Mouse (Mus musculus): ENCODE measurements around the gene Gabarap. TPM values are rescaled to one million over a fixed set of nuclear protein-coding genes. Genes with fewer than 3 reads are reported as not detected.

Gabarap gene
- total and polyA plus RNA-seq, 3 experiments: 132 to 241 TPM; not detected in 1

Other genes with a start within 250 kb of the Gabarap start
Only the 30 nearest of the 39 such genes appear.
- gene Chrnb1, start 195.2 kb upstream of the Gabarap start, total RNA-seq (2012; rRNA removed): 0.31 and 0.33 TPM in 2 replicates
- gene Chrnb1, start 195.2 kb upstream of the Gabarap start, polyA plus RNA-seq (2012; ENCODE audit: insufficient read depth in 1 of 2, insufficient read length in 2 of 2, low read depth in 1 of 2, low replicate concordance in 2 of 2, missing spikeins in 1 of 2): 1 to 10 TPM in 1 of 2 experiments, not detected in 1; 1.6 TPM
- 4.8 and 5.1 TPM in 2 replicates for gene Fgf11, start 189.3 kb upstream of the Gabarap start, total RNA-seq (2012; rRNA removed)
- gene Fgf11, start 189.3 kb upstream of the Gabarap start, polyA plus RNA-seq (2012; ENCODE audit: insufficient read depth in 1 of 2, insufficient read length in 2 of 2, low read depth in 1 of 2, low replicate concordance in 2 of 2, missing spikeins in 1 of 2): 10 to 100 TPM in 1 of 2 experiments, not detected in 1; 26.8 TPM
- 0.29 and 0.31 TPM in 2 replicates for gene Tmem102, start 185.5 kb upstream of the Gabarap start, total RNA-seq (2012; rRNA removed)
- 1 to 10 TPM in 1 of 2 experiments, not detected in 1; 2.4 TPM for gene Tmem102, start 185.5 kb upstream of the Gabarap start, polyA plus RNA-seq (2012; ENCODE audit: insufficient read depth in 1 of 2, insufficient read length in 2 of 2, low read depth in 1 of 2, low replicate concordance in 2 of 2, missing spikeins in 1 of 2)
- gene Gm39566, start 175.8 kb upstream of the Gabarap start, total RNA-seq (2012; rRNA removed): 0.04 TPM in 1 of 2 replicates, not detected in the other
- not detected for gene Gm39566, start 175.8 kb upstream of the Gabarap start, polyA plus RNA-seq (2012; ENCODE audit: insufficient read depth in 1 of 2, insufficient read length in 2 of 2, low read depth in 1 of 2, low replicate concordance in 2 of 2, missing spikeins in 1 of 2)
- not detected in 2 replicates for gene Spem2, start 172.7 kb upstream of the Gabarap start, total RNA-seq (2012; rRNA removed)
- not detected for gene Spem2, start 172.7 kb upstream of the Gabarap start, polyA plus RNA-seq (2012; ENCODE audit: insufficient read depth in 1 of 2, insufficient read length in 2 of 2, low read depth in 1 of 2, low replicate concordance in 2 of 2, missing spikeins in 1 of 2)
- gene Spem1, start 169.0 kb upstream of the Gabarap start, total RNA-seq (2012; rRNA removed): 0.19 TPM in 1 of 2 replicates, not detected in the other
- gene Spem1, start 169.0 kb upstream of the Gabarap start, polyA plus RNA-seq (2012; ENCODE audit: insufficient read depth in 1 of 2, insufficient read length in 2 of 2, low read depth in 1 of 2, low replicate concordance in 2 of 2, missing spikeins in 1 of 2): under 1 TPM in 1 of 2 experiments, not detected in 1; 0.15 TPM
- 20.3 and 20.9 TPM in 2 replicates for gene Nlgn2, start 153.4 kb upstream of the Gabarap start, total RNA-seq (2012; rRNA removed)
- 10 to 100 TPM; 29.8 to 43.3 TPM for gene Nlgn2, start 153.4 kb upstream of the Gabarap start, polyA plus RNA-seq (2012; ENCODE audit: insufficient read depth in 1 of 2, insufficient read length in 2 of 2, low read depth in 1 of 2, low replicate concordance in 2 of 2, missing spikeins in 1 of 2)
- gene Tmem256, start 152.6 kb upstream of the Gabarap start, total RNA-seq (2012; rRNA removed): 176 and 190 TPM in 2 replicates
- 100 to 1,000 TPM in 1 of 2 experiments, not detected in 1; 181 TPM for gene Tmem256, start 152.6 kb upstream of the Gabarap start, polyA plus RNA-seq (2012; ENCODE audit: insufficient read depth in 1 of 2, insufficient read length in 2 of 2, low read depth in 1 of 2, low replicate concordance in 2 of 2, missing spikeins in 1 of 2)
- 3.8 and 4.6 TPM in 2 replicates for gene Plscr3, start 144.8 kb upstream of the Gabarap start, total RNA-seq (2012; rRNA removed)
- 10 to 100 TPM in 1 of 2 experiments, not detected in 1; 26.0 TPM for gene Plscr3, start 144.8 kb upstream of the Gabarap start, polyA plus RNA-seq (2012; ENCODE audit: insufficient read depth in 1 of 2, insufficient read length in 2 of 2, low read depth in 1 of 2, low replicate concordance in 2 of 2, missing spikeins in 1 of 2)
- gene Tnk1, start 132.4 kb upstream of the Gabarap start, total RNA-seq (2012; rRNA removed): 0.13 and 0.35 TPM in 2 replicates
- gene Tnk1, start 132.4 kb upstream of the Gabarap start, polyA plus RNA-seq (2012; ENCODE audit: insufficient read depth in 1 of 2, insufficient read length in 2 of 2, low read depth in 1 of 2, low replicate concordance in 2 of 2, missing spikeins in 1 of 2): under 1 TPM in 1 of 2 experiments, not detected in 1; 0.25 TPM
- gene Tmem95, start 113.1 kb upstream of the Gabarap start, total RNA-seq (2012; rRNA removed): not detected in 2 replicates
- gene Tmem95, start 113.1 kb upstream of the Gabarap start, polyA plus RNA-seq (2012; ENCODE audit: insufficient read depth in 1 of 2, insufficient read length in 2 of 2, low read depth in 1 of 2, low replicate concordance in 2 of 2, missing spikeins in 1 of 2): not detected
- 0.19 and 0.26 TPM in 2 replicates for gene Kctd11, start 109.7 kb upstream of the Gabarap start, total RNA-seq (2012; rRNA removed)
- gene Kctd11, start 109.7 kb upstream of the Gabarap start, polyA plus RNA-seq (2012; ENCODE audit: insufficient read depth in 1 of 2, insufficient read length in 2 of 2, low read depth in 1 of 2, low replicate concordance in 2 of 2, missing spikeins in 1 of 2): under 1 TPM in 1 of 2 experiments, not detected in 1; 0.49 TPM
- gene Acap1, start 95.6 kb upstream of the Gabarap start, total RNA-seq (2012; rRNA removed): 20.7 and 33.4 TPM in 2 replicates
- gene Acap1, start 95.6 kb upstream of the Gabarap start, polyA plus RNA-seq (2012; ENCODE audit: insufficient read depth in 1 of 2, insufficient read length in 2 of 2, low read depth in 1 of 2, low replicate concordance in 2 of 2, missing spikeins in 1 of 2): 10 to 100 TPM in 1 of 2 experiments, not detected in 1; 42.2 TPM
- gene 2810408A11Rik, start 90.2 kb upstream of the Gabarap start, total RNA-seq (2012; rRNA removed): 0.69 and 0.81 TPM in 2 replicates
- gene 2810408A11Rik, start 90.2 kb upstream of the Gabarap start, polyA plus RNA-seq (2012; ENCODE audit: insufficient read depth in 1 of 2, insufficient read length in 2 of 2, low read depth in 1 of 2, low replicate concordance in 2 of 2, missing spikeins in 1 of 2): 1 to 10 TPM in 1 of 2 experiments, not detected in 1; 1.3 TPM
- 47.3 and 58.0 TPM in 2 replicates for gene Neurl4, start 90.1 kb upstream of the Gabarap start, total RNA-seq (2012; rRNA removed)
- 10 to 100 TPM in 1 of 2 experiments, not detected in 1; 50.9 TPM for gene Neurl4, start 90.1 kb upstream of the Gabarap start, polyA plus RNA-seq (2012; ENCODE audit: insufficient read depth in 1 of 2, insufficient read length in 2 of 2, low read depth in 1 of 2, low replicate concordance in 2 of 2, missing spikeins in 1 of 2)
- 64.5 and 78.0 TPM in 2 replicates for gene Gps2, start 77.3 kb upstream of the Gabarap start, total RNA-seq (2012; rRNA removed)
- gene Gps2, start 77.3 kb upstream of the Gabarap start, polyA plus RNA-seq (2012; ENCODE audit: insufficient read depth in 1 of 2, insufficient read length in 2 of 2, low read depth in 1 of 2, low replicate concordance in 2 of 2, missing spikeins in 1 of 2): 100 to 1,000 TPM in 1 of 2 experiments, not detected in 1; 113 TPM
- 1,428 and 1,539 TPM in 2 replicates for gene Eif5a, start 69.2 kb upstream of the Gabarap start, total RNA-seq (2012; rRNA removed)
- 1,000 to 10,000 TPM; 1,272 to 3,185 TPM for gene Eif5a, start 69.2 kb upstream of the Gabarap start, polyA plus RNA-seq (2012; ENCODE audit: insufficient read depth in 1 of 2, insufficient read length in 2 of 2, low read depth in 1 of 2, low replicate concordance in 2 of 2, missing spikeins in 1 of 2)
- 0.33 and 0.50 TPM in 2 replicates for gene Ybx2, start 55.3 kb upstream of the Gabarap start, total RNA-seq (2012; rRNA removed)
- under 1 TPM in 1 of 2 experiments, not detected in 1; 0.92 TPM for gene Ybx2, start 55.3 kb upstream of the Gabarap start, polyA plus RNA-seq (2012; ENCODE audit: insufficient read depth in 1 of 2, insufficient read length in 2 of 2, low read depth in 1 of 2, low replicate concordance in 2 of 2, missing spikeins in 1 of 2)
- gene Slc2a4, start 43.0 kb upstream of the Gabarap start, total RNA-seq (2012; rRNA removed): 0.12 TPM in 1 of 2 replicates, not detected in the other
- under 1 TPM in 1 of 2 experiments, not detected in 1; 0.19 TPM for gene Slc2a4, start 43.0 kb upstream of the Gabarap start, polyA plus RNA-seq (2012; ENCODE audit: insufficient read depth in 1 of 2, insufficient read length in 2 of 2, low read depth in 1 of 2, low replicate concordance in 2 of 2, missing spikeins in 1 of 2)
- 0.26 and 0.31 TPM in 2 replicates for gene Cldn7, start 26.4 kb upstream of the Gabarap start, total RNA-seq (2012; rRNA removed)
- gene Cldn7, start 26.4 kb upstream of the Gabarap start, polyA plus RNA-seq (2012; ENCODE audit: insufficient read depth in 1 of 2, insufficient read length in 2 of 2, low read depth in 1 of 2, low replicate concordance in 2 of 2, missing spikeins in 1 of 2): under 1 TPM in 1 of 2 experiments, not detected in 1; 0.36 TPM
- gene Ctdnep1, start 10.0 kb upstream of the Gabarap start, total RNA-seq (2012; rRNA removed): 47.3 and 49.6 TPM in 2 replicates
- 100 to 1,000 TPM in 1 of 2 experiments, not detected in 1; 133 TPM for gene Ctdnep1, start 10.0 kb upstream of the Gabarap start, polyA plus RNA-seq (2012; ENCODE audit: insufficient read depth in 1 of 2, insufficient read length in 2 of 2, low read depth in 1 of 2, low replicate concordance in 2 of 2, missing spikeins in 1 of 2)
- gene Elp5, start 8.6 kb upstream of the Gabarap start, total RNA-seq (2012; rRNA removed): 170 and 189 TPM in 2 replicates
- 100 to 1,000 TPM in 1 of 2 experiments, not detected in 1; 222 TPM for gene Elp5, start 8.6 kb upstream of the Gabarap start, polyA plus RNA-seq (2012; ENCODE audit: insufficient read depth in 1 of 2, insufficient read length in 2 of 2, low read depth in 1 of 2, low replicate concordance in 2 of 2, missing spikeins in 1 of 2)
- gene Phf23, start 4.6 kb downstream of the Gabarap start, total RNA-seq (2012; rRNA removed): 88.2 and 112 TPM in 2 replicates
- 100 to 1,000 TPM in 1 of 2 experiments, not detected in 1; 108 TPM for gene Phf23, start 4.6 kb downstream of the Gabarap start, polyA plus RNA-seq (2012; ENCODE audit: insufficient read depth in 1 of 2, insufficient read length in 2 of 2, low read depth in 1 of 2, low replicate concordance in 2 of 2, missing spikeins in 1 of 2)
- 40.1 and 41.9 TPM in 2 replicates for gene Dvl2, start 9.5 kb downstream of the Gabarap start, total RNA-seq (2012; rRNA removed)
- gene Dvl2, start 9.5 kb downstream of the Gabarap start, polyA plus RNA-seq (2012; ENCODE audit: insufficient read depth in 1 of 2, insufficient read length in 2 of 2, low read depth in 1 of 2, low replicate concordance in 2 of 2, missing spikeins in 1 of 2): 10 to 100 TPM in 1 of 2 experiments, not detected in 1; 38.5 TPM
- gene Acadvl, start 24.3 kb downstream of the Gabarap start, total RNA-seq (2012; rRNA removed): 123 and 140 TPM in 2 replicates
- gene Acadvl, start 24.3 kb downstream of the Gabarap start, polyA plus RNA-seq (2012; ENCODE audit: insufficient read depth in 1 of 2, insufficient read length in 2 of 2, low read depth in 1 of 2, low replicate concordance in 2 of 2, missing spikeins in 1 of 2): 10 to 100 TPM in 1 of 2 experiments, not detected in 1; 92.5 TPM
- 6.5 and 7.9 TPM in 2 replicates for gene Dlg4, start 25.8 kb downstream of the Gabarap start, total RNA-seq (2012; rRNA removed)
- 10 to 100 TPM in 1 of 2 experiments, not detected in 1; 24.7 TPM for gene Dlg4, start 25.8 kb downstream of the Gabarap start, polyA plus RNA-seq (2012; ENCODE audit: insufficient read depth in 1 of 2, insufficient read length in 2 of 2, low read depth in 1 of 2, low replicate concordance in 2 of 2, missing spikeins in 1 of 2)
- gene Asgr1, start 62.9 kb downstream of the Gabarap start, total RNA-seq (2012; rRNA removed): 0.13 TPM in 1 of 2 replicates, not detected in the other
- gene Asgr1, start 62.9 kb downstream of the Gabarap start, polyA plus RNA-seq (2012; ENCODE audit: insufficient read depth in 1 of 2, insufficient read length in 2 of 2, low read depth in 1 of 2, low replicate concordance in 2 of 2, missing spikeins in 1 of 2): under 1 TPM in 1 of 2 experiments, not detected in 1; 0.31 TPM
- not detected in 2 replicates for gene Asgr2, start 101.5 kb downstream of the Gabarap start, total RNA-seq (2012; rRNA removed)
- not detected for gene Asgr2, start 101.5 kb downstream of the Gabarap start, polyA plus RNA-seq (2012; ENCODE audit: insufficient read depth in 1 of 2, insufficient read length in 2 of 2, low read depth in 1 of 2, low replicate concordance in 2 of 2, missing spikeins in 1 of 2)
- 0.12 TPM in 1 of 2 replicates, not detected in the other for gene Mgl2, start 139.2 kb downstream of the Gabarap start, total RNA-seq (2012; rRNA removed)
- under 1 TPM in 1 of 2 experiments, not detected in 1; 0.06 TPM for gene Mgl2, start 139.2 kb downstream of the Gabarap start, polyA plus RNA-seq (2012; ENCODE audit: insufficient read depth in 1 of 2, insufficient read length in 2 of 2, low read depth in 1 of 2, low replicate concordance in 2 of 2, missing spikeins in 1 of 2)
- 5.0 and 8.4 TPM in 2 replicates for gene Clec10a, start 165.1 kb downstream of the Gabarap start, total RNA-seq (2012; rRNA removed)
- gene Clec10a, start 165.1 kb downstream of the Gabarap start, polyA plus RNA-seq (2012; ENCODE audit: insufficient read depth in 1 of 2, insufficient read length in 2 of 2, low read depth in 1 of 2, low replicate concordance in 2 of 2, missing spikeins in 1 of 2): 10 to 100 TPM in 1 of 2 experiments, not detected in 1; 10.8 TPM